Mouse (Mus musculus) lung, embryonic 15.5 days (tissue): ENCODE data around the gene Actn1. TPM values are rescaled to one million over a fixed set of nuclear protein-coding genes. Genes with fewer than 3 reads are reported as not detected.
A peak's percentile ranks its signal among the peaks of the same experiment; 100 is the strongest.

Experiments
- ATAC-seq: fragments of 200-750 bp; cut with Nextera tagmentation; 2 replicates; pipeline ENCODE4 v1.8.0; 2017; ENCODE audit warnings: moderate number of reproducible peaks, borderline replicate concordance; ENCODE audit not compliant: low FRiP score, low TSS enrichment; ENCODE audit errors: extremely low read depth
- H3K27ac ChIP-seq: fragments of 300-500 bp; sonication (generic); 2 replicates; pipeline ENCODE4 v1.5.1; 2015; ENCODE audit warnings: moderate library complexity, mild to moderate bottlenecking, inconsistent platforms
- H3K27me3 ChIP-seq: fragments of 300-500 bp; sonication (generic); 2 replicates; pipeline ENCODE4 v1.6.1; 2015; ENCODE audit warnings: inconsistent platforms
- H3K36me3 ChIP-seq: fragments of 300-500 bp; sonication (generic); 2 replicates; pipeline ENCODE4 v1.6.1; 2015; ENCODE audit warnings: inconsistent platforms
- H3K4me1 ChIP-seq: fragments of 300-500 bp; sonication (generic); 2 replicates; pipeline ENCODE4 v1.6.1; 2015; ENCODE audit warnings: inconsistent platforms
- H3K4me2 ChIP-seq: fragments of 300-500 bp; sonication (generic); 2 replicates; pipeline ENCODE4 v1.6.1; 2015; ENCODE audit warnings: inconsistent platforms, mild to moderate bottlenecking, moderate library complexity
- H3K4me3 ChIP-seq: fragments of 300-500 bp; sonication (generic); 2 replicates; pipeline ENCODE4 v1.5.1; 2015; ENCODE audit warnings: mild to moderate bottlenecking, inconsistent platforms
- H3K9ac ChIP-seq: fragments of 300-500 bp; sonication (generic); 2 replicates; pipeline ENCODE4 v1.6.1; 2015; ENCODE audit warnings: inconsistent platforms
- H3K9me3 ChIP-seq: fragments of 300-500 bp; sonication (generic); 2 replicates; pipeline ENCODE4 v1.6.1; 2016; ENCODE audit warnings: inconsistent platforms
- WGBS: fragments of 180-500 bp; shearing (Covaris S2); methylation state at CpG from one replicate; pipeline ENCODE4 v1.1.7; 2015; 5-methylcytosine and 5-hydroxymethylcytosine counted together
- polyA plus RNA-seq: library from polyadenylated mRNA; unstranded; fragments of >200 nt; fragmentation: Nextera tagmentation; extraction: Ambion mirVana; gene quantifications from 2 replicates; pipeline ENCODE4 v1.2.1, GENCODE M21; 2015

Gene Actn1
- polyA plus RNA-seq, 1 experiment from 2014 or later, result 57.3 TPM

DNA sequence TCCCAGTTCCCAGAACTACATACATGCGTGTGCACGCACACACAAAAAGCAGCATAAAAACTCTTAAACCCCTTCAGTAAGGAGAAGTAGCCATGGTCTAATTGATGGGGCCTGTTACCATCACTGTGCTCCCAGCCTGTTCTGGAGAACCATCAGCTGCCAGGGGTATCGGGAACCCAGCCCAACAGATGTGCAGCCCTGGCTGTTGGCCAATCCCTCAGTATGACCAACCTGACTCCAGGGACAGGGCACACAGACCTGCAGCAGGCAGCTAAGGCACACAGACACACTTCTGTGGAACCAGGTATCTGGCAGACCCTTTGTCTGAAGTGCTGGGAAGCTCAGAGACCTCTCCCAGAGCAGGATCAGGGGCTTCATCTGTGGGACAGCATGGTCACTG is 37.7 kb downstream of the Actn1 start:
- H3K4me1 ChIP-seq, result peaks cover 91% of the 10 kb centered on the region
- H3K27me3 ChIP-seq, result no peaks in the 10 kb centered on the region
- H3K9ac ChIP-seq, result no peak overlapping the region
- H3K9me3 ChIP-seq, result no peaks in the 10 kb centered on the region
- H3K36me3 ChIP-seq, result no peaks in the 10 kb centered on the region
- no peak overlapping the region for H3K4me2 ChIP-seq
- ATAC-seq, result no peak
- no peak overlapping the region for H3K4me3 ChIP-seq
- 82% methylated on average over 3 of the region's 3 CpGs for WGBS
- H3K27ac ChIP-seq, result no peak overlapping the region

DNA sequence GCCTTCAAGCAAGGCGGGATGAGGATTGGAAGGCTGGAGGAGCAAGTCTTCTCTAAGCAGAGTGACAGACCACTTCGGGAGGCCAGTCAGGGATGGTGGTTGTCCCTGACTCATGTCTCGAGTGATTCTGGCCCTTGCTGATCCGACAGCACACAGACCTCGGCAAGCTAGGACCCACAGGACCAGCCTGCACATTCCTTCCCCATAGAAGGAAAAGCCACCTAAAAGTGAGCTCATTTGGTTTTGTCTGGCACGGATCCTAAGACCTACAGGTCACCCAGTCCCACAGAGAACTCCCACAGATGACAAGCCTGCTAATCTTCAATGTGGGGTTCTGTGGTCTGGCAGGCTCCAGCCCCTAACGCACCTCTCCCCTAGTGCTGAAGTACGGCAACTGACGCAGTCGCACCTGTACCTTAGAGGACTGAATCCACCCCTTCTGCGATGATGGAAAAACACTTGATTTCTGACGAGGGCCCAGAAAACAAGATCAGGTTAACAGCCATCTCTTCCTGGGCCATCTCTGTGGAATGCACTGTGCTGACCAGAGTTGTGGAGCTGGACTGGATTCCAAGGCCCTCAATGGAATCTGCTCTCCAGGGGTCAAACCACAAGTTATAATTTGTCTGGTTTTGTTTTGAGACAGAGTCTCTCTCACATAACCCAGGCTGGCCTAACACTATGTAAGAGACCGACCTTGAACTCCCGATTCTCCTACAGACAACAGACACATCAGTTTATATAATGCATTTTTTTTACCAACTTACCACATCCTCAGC is 39.7 kb downstream of the Actn1 start:
- WGBS, result 71% methylated on average over 14 of the region's 14 CpGs
- H3K4me1 ChIP-seq, result peaks cover 86% of the 10 kb centered on the region
- H3K9ac ChIP-seq, result no peak overlapping the region
- no peak for ATAC-seq
- H3K27ac ChIP-seq, result peak overlapping the region; percentile 36; the same call in 1 of the 2 replicates
- H3K36me3 ChIP-seq, result no peaks in the 10 kb centered on the region
- no peak overlapping the region for H3K4me2 ChIP-seq
- no peak overlapping the region for H3K4me3 ChIP-seq
- H3K27me3 ChIP-seq, result no peaks in the 10 kb centered on the region
- H3K9me3 ChIP-seq, result no peaks in the 10 kb centered on the region

DNA sequence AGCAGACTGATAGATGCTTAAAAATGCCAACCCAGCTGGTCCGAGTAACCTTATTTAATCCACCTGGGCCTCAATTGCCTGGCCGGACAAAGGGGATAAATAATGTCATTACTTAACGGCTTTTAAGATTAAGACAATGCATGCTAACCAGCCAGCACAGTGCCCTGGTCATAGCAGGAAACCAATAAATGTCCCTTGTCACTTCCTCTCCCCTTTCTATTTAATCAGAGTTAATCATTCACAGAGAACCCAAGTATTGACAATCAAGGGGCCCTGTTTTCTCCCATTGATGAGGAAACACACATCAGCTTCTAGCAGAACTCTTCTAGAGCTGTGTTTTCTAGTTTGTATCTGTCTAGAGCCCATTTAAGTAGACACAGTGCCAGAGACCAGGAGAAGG is 41.4 kb downstream of the Actn1 start:
- no peak for ATAC-seq
- WGBS, result 65% methylated on average over 3 of the region's 3 CpGs
- Histone ChIP-seq H3K4me1 (peaks cover 83% of the 10 kb centered on the region), H3K4me2 (no peak overlapping the region), H3K36me3 (no peaks in the 10 kb centered on the region), H3K9ac (no peak overlapping the region), H3K4me3 (no peak overlapping the region), H3K27ac (0 out of 2 replicates have a peak overlapping the region, but pooled peaks have one; percentile 5), H3K27me3 (no peaks in the 10 kb centered on the region), H3K9me3 (no peaks in the 10 kb centered on the region)

DNA sequence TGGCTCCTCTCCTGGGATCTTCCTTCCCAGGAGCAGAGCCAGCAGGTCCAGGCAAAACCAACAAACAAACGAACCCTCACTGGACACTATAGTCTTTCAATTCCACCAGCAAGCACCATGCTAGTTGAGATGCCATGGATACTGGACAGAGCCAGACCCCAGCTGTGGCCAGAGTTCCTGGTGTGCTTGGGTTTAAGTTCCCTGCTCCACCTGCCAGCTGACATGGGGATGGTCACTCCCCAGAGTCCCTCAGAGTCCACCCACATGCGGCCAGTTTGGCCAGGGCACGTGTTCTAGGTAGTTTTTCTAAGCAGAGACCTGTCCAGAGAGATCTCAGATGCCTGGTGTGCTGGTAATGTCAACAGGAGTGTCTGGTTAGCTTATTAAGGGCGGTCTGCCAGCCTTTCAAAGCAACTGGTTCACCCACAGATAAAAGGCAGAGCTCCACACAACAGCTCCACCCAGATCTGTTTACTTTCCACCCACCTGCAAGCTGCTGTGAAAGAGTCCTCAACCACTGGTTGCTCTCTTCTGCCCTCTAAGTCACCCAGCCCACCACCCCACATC is 42.0 kb downstream of the Actn1 start:
- no peak for ATAC-seq
- H3K27ac ChIP-seq, result no peak overlapping the region
- 50% methylated on average over 4 of the region's 4 CpGs for WGBS
- no peak overlapping the region for H3K4me3 ChIP-seq
- H3K36me3 ChIP-seq, result no peaks in the 10 kb centered on the region
- H3K4me2 ChIP-seq, result no peak overlapping the region
- peaks cover 83% of the 10 kb centered on the region for H3K4me1 ChIP-seq
- no peaks in the 10 kb centered on the region for H3K9me3 ChIP-seq
- H3K9ac ChIP-seq, result no peak overlapping the region
- H3K27me3 ChIP-seq, result no peaks in the 10 kb centered on the region

DNA sequence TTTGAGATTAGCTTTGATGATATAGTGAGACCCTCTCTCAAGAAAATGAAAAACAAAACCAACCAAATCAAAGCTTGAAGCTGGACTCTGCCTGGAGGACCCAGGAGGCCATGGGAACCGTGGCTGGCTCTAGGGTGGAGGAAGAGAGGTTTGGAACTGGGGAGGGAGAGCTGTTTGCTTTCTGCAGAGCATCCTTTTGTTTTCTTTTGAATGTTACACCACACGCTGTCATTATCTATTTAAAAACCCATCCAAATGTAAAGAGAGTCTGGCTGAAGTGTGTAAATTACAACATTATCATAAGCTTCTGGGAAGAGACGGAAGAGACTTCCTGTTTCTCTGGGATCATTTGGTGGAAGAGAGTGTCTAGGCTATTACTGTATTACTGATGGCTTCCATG is 43.1 kb downstream of the Actn1 start:
- H3K4me1 ChIP-seq, result peaks cover 82% of the 10 kb centered on the region
- no peak for ATAC-seq
- H3K27ac ChIP-seq, result 0 out of 2 replicates have a peak overlapping the region, but pooled peaks have one; percentile 15
- H3K9ac ChIP-seq, result no peak overlapping the region
- no peaks in the 10 kb centered on the region for H3K9me3 ChIP-seq
- H3K4me2 ChIP-seq, result no peak overlapping the region
- no peaks in the 10 kb centered on the region for H3K36me3 ChIP-seq
- H3K4me3 ChIP-seq, result no peak overlapping the region
- H3K27me3 ChIP-seq, result no peaks in the 10 kb centered on the region
- WGBS, result 40% methylated on average over 3 of the region's 3 CpGs

DNA sequence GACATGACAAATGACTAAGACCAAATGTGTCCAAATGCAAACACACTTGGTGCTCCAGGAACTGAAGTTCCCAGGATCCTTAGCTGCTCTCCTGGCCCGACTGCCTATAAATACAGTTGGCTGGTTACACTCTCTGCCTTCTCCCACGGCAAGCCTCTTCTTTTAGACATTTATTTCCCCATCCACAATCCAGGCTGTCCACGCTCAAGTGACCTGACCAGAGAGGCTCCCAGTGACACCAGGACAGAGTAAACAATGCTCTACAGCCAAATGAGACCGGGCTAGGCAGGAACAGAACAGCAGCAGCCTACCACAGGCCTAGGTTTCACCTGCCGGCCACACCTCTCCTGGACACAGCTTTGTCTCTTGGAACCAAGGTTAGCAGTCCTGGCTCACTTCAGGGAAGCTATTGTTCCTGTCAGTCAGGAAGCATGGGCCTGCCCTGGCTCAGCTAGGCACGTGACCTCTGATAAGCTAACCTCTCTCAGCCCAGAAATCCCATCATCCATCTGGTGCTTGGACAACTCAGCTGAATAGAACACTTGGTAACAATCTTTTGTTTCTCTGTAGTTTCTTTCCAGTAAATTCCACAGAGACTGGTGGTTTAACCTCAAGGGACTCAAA is 43.8 kb downstream of the Actn1 start:
- H3K4me2 ChIP-seq, result no peak overlapping the region
- no peaks in the 10 kb centered on the region for H3K27me3 ChIP-seq
- H3K27ac ChIP-seq, result peak overlapping the region; percentile 15
- 17% methylated on average over 6 of the region's 6 CpGs for WGBS
- H3K9me3 ChIP-seq, result no peaks in the 10 kb centered on the region
- no peak overlapping the region for H3K9ac ChIP-seq
- H3K36me3 ChIP-seq, result no peaks in the 10 kb centered on the region
- H3K4me3 ChIP-seq, result no peak overlapping the region
- H3K4me1 ChIP-seq, result peaks cover 82% of the 10 kb centered on the region
- ATAC-seq, result 0 out of 2 replicates have a peak, but pooled peaks have one; percentile 17

DNA sequence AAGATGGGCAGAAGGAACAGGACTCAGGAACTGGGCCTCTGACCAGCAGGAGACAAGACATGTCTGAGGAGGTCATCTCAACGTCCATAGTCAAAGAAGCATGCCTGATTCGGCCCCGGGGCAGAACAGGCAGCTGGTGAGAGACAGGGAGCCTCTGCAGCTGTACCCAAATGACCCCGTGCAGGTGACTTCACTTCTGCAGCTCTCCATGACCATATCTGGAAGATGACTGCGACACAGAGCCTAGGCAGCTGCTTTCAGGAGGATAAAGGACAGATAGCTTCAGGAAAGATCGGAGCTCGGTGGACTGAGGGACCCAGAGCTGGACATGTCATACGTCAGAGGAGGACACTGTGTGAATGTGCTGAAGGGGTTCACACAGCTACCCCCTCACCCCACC is 46.4 kb downstream of the Actn1 start:
- Histone ChIP-seq H3K36me3 (no peaks in the 10 kb centered on the region), H3K4me2 (no peak overlapping the region), H3K4me1 (peaks cover 87% of the 10 kb centered on the region), H3K27ac (no peak overlapping the region), H3K4me3 (no peak overlapping the region), H3K9ac (no peak overlapping the region), H3K9me3 (no peaks in the 10 kb centered on the region), H3K27me3 (no peaks in the 10 kb centered on the region)
- ATAC-seq, result no peak
- 70% methylated on average over 8 of the region's 8 CpGs for WGBS

DNA sequence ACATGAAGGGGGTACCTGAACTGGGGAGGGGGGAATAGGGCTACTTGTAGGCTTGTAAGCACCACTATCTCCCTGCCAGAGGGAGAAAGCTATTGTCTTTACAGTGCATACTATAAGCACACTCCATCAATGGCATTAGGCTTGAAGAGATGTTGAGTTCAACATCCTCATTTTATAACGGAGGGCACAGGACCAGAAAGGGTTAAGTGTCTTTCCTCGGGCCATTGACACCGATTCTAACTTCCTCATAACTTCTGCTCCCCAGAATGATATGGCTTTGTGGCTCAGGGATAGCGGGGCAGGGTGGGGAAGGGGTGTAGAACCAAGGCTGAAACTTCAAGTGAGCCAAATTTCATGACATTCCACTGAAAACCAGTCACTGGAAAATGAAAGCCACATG is 46.9 kb downstream of the Actn1 start:
- Histone ChIP-seq H3K27ac (no peak overlapping the region), H3K4me3 (no peak overlapping the region), H3K36me3 (no peaks in the 10 kb centered on the region), H3K9ac (no peak overlapping the region), H3K4me2 (no peak overlapping the region), H3K27me3 (no peaks in the 10 kb centered on the region), H3K9me3 (no peaks in the 10 kb centered on the region), H3K4me1 (peaks cover 87% of the 10 kb centered on the region)
- 35% methylated on average over 4 of the region's 4 CpGs for WGBS
- ATAC-seq, result no peak

DNA sequence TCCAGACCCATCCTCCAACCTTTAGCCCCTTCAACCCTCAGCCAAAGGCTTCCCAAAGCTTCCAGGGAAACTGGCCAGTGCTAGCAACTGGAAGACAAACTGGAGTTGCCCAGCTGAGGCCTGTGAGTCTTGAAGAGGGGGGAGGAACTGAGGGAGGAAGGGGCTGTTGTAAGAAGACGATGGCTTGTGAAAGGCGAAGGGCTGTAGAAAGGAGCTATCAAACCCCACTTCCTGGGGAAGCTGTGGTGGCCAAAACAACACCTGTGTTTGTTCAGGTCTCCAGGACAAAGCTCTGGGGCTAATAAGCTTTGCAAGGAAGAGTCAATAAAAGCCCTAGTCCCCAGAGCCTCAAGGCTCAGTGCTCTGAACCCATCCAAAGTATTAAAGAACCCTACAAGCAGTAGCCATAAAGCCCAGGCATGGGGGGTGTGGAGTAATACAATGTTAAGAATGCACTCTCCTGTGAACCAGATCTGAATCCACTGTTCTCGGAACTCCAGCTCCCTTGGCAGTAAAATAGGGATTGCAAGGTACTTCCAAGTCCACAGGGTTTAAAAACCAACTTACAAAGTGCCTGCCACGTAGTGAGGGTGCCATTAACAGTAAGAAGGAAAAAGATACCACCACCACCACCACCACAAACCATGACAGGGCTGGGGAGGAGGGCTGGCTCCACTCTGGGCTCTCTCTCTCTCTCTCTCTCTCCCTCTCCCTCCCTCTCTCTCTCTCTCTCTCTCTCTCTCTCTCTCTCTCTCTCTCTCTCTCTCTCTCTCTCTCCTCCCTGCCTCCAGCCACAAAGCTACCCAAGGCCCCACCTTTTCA is 49.2 kb downstream of the Actn1 start:
- ATAC-seq, result no peak
- 38% methylated on average over 4 of the region's 4 CpGs for WGBS
- H3K4me2 ChIP-seq, result no peak overlapping the region
- peaks cover 64% of the 10 kb centered on the region for H3K4me1 ChIP-seq
- H3K27me3 ChIP-seq, result no peaks in the 10 kb centered on the region
- no peak overlapping the region for H3K4me3 ChIP-seq
- no peak overlapping the region for H3K9ac ChIP-seq
- H3K27ac ChIP-seq, result peak overlapping the region; percentile 67
- H3K9me3 ChIP-seq, result no peaks in the 10 kb centered on the region
- peaks cover 16% of the 10 kb centered on the region; the same call in 1 of the 2 replicates for H3K36me3 ChIP-seq

DNA sequence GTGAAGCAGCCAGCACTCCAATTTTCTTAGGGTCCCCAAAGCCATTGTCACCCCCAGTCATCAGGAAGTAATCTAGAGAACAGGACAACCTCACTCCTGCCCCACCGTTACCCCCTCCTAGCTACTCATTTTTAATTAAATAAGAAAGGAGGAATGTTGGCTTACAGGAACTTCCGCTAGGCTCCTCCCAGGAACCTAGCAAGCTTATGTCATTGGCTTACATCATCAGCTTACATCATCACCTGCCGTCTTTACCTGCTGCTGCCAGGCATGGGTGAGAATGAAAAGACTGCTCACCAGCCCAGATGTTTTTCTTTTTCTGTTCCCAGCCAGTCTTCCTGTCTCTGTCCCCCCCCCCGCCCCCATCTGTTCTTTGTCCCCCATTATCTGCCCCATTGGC is 50.3 kb downstream of the Actn1 start:
- H3K9me3 ChIP-seq, result no peaks in the 10 kb centered on the region
- no peak overlapping the region for H3K4me3 ChIP-seq
- no peak for ATAC-seq
- peaks cover 27% of the 10 kb centered on the region for H3K36me3 ChIP-seq
- 69% methylated on average over 4 of the region's 4 CpGs for WGBS
- no peak overlapping the region for H3K4me2 ChIP-seq
- no peaks in the 10 kb centered on the region for H3K27me3 ChIP-seq
- H3K4me1 ChIP-seq, result peaks cover 60% of the 10 kb centered on the region
- peak overlapping the region; percentile 8; the same call in 1 of the 2 replicates for H3K27ac ChIP-seq
- no peak overlapping the region for H3K9ac ChIP-seq

DNA sequence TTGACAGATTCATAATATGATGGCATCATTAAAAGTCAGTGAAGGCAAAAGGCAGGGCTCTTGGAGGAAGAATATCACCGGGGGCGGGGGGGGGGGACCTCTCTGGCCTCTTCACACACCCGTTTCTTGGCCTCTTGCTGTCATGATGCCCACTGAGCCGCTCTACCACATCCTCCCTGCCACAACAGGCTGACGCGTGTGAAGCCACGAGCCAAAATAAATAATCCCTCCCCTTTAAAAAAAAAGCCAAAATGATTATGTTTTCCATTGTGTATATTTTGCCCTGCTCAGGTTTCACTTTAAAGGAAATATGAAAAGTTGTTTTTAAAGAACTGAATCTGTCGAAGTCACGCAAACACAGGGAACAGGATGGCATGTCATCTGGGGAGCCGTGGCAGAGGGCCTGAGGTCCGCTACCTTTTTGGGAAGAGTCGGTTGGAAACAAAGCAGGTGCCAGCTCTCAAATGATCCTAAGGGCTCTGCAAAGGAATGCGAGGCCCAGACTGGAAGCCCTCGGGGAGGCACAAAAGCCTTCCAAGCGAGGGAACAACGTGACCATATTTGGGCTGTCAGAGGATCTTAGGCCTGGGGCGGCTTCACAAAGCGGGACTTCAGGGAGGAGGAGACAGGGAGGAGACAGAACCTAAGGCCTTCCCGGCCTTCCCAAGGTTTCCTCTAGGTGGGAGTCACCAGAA is 51.9 kb downstream of the Actn1 start:
- ATAC-seq, result no peak; the same call in 1 of the 2 replicates
- 38% methylated on average over 19 of the region's 19 CpGs for WGBS
- peaks cover 41% of the 10 kb centered on the region for H3K36me3 ChIP-seq
- no peak overlapping the region for H3K9ac ChIP-seq
- H3K27me3 ChIP-seq, result no peaks in the 10 kb centered on the region
- H3K4me2 ChIP-seq, result no peak overlapping the region
- peaks cover 45% of the 10 kb centered on the region for H3K4me1 ChIP-seq
- peak overlapping the region; percentile 78 for H3K27ac ChIP-seq
- H3K4me3 ChIP-seq, result no peak overlapping the region
- H3K9me3 ChIP-seq, result no peaks in the 10 kb centered on the region
